Mouse (Mus musculus): ENCODE measurements around the gene Frmd5. TPM values are rescaled to one million over a fixed set of nuclear protein-coding genes. Genes with fewer than 3 reads are reported as not detected.

Gene Frmd5
- polyA plus RNA-seq, 1 experiment = 0.44 TPM

GRCm38 (mm10) chr2:121668256-121668655 lies 138.6 kb downstream of the Frmd5 start:
- H3K27me3 ChIP-seq (ENCODE audit: control insufficient read depth, insufficient read depth, insufficient read length) = no peaks in the 10 kb centered on the region
- TF ChIP-seq TCF12 (IDR thresholded peaks at IDR 0.05; ENCODE audit: insufficient read depth, poor library complexity, severe bottlenecking) (no peak), USF1 (IDR thresholded peaks at IDR 0.05; ENCODE audit: low read depth) (no peak), MYOD1 (IDR thresholded peaks at IDR 0.05; ENCODE audit: control insufficient read depth in 1 of 3, insufficient read length in 2 of 3, low read depth in 2 of 3) (no peak), REST (IDR thresholded peaks at IDR 0.05; ENCODE audit: insufficient read depth, insufficient read length) (no peak), CEBPB (IDR thresholded peaks at IDR 0.05; ENCODE audit: insufficient read depth, poor library complexity, severe bottlenecking) (no peak), POLR2AphosphoS2 (IDR thresholded peaks at IDR 0.05; ENCODE audit: insufficient read length, low read depth) (no peak), TCF3 (IDR thresholded peaks at IDR 0.05; ENCODE audit: insufficient read length, low read depth) (no peak), POLR2A (IDR thresholded peaks at IDR 0.05; ENCODE audit: insufficient read length, low read depth) (no peak), MAX (IDR thresholded peaks at IDR 0.05; ENCODE audit: low read depth) (no peak), MYOG (IDR thresholded peaks at IDR 0.05; ENCODE audit: control insufficient read depth in 1 of 3, insufficient read depth in 1 of 3, insufficient read length in 2 of 3, low read depth in 2 of 3) (no peak), E2F4 (IDR thresholded peaks at IDR 0.05; ENCODE audit: insufficient read depth) (no peak), SRF (IDR thresholded peaks at IDR 0.05; ENCODE audit: control insufficient read depth, insufficient read length, low read depth) (no peak)
- no peaks in the 10 kb centered on the region for H3K36me3 ChIP-seq (ENCODE audit: control insufficient read depth, insufficient read depth)
- H3K79me2 ChIP-seq (ENCODE audit: control insufficient read depth, insufficient read depth) = no peaks in the 10 kb centered on the region
- no peak overlapping the region for H3ac ChIP-seq (ENCODE audit: control insufficient read depth, insufficient read length)
- H3K4me3 ChIP-seq = no peak overlapping the region
- H3K4me2 ChIP-seq (ENCODE audit: low read depth) = no peak overlapping the region

GRCm38 (mm10) chr2:121661160-121661502 lies 145.8 kb downstream of the Frmd5 start:
- TF ChIP-seq POLR2A (IDR thresholded peaks at IDR 0.05; ENCODE audit: insufficient read length, low read depth) (no peak), CEBPB (IDR thresholded peaks at IDR 0.05; ENCODE audit: insufficient read depth, poor library complexity, severe bottlenecking) (no peak), SRF (IDR thresholded peaks at IDR 0.05; ENCODE audit: control insufficient read depth, insufficient read length, low read depth) (no peak), TCF12 (IDR thresholded peaks at IDR 0.05; ENCODE audit: insufficient read depth, poor library complexity, severe bottlenecking) (no peak), MAX (IDR thresholded peaks at IDR 0.05; ENCODE audit: low read depth) (no peak), REST (IDR thresholded peaks at IDR 0.05; ENCODE audit: insufficient read depth, insufficient read length) (no peak)
- Histone ChIP-seq H3K4me2 (ENCODE audit: low read depth) (no peak overlapping the region), H3K4me3 (no peak overlapping the region), H3K36me3 (ENCODE audit: control insufficient read depth, insufficient read depth) (no peaks in the 10 kb centered on the region), H3K27me3 (ENCODE audit: control insufficient read depth, insufficient read depth, insufficient read length) (no peaks in the 10 kb centered on the region), H3ac (ENCODE audit: control insufficient read depth, insufficient read length) (no peak overlapping the region), H3K79me2 (ENCODE audit: control insufficient read depth, insufficient read depth) (no peaks in the 10 kb centered on the region)

- TF ChIP-seq TCF12 (IDR thresholded peaks at IDR 0.05; ENCODE audit: insufficient read depth, poor library complexity, severe bottlenecking) (no peak), E2F4 (IDR thresholded peaks at IDR 0.05; ENCODE audit: insufficient read depth) (no peak), MYOG (IDR thresholded peaks at IDR 0.05; ENCODE audit: control insufficient read depth in 1 of 3, insufficient read depth in 1 of 3, insufficient read length in 2 of 3, low read depth in 2 of 3) (no peak), POLR2AphosphoS2 (IDR thresholded peaks at IDR 0.05; ENCODE audit: insufficient read length, low read depth) (no peak), TCF3 (IDR thresholded peaks at IDR 0.05; ENCODE audit: insufficient read length, low read depth) (no peak), CEBPB (IDR thresholded peaks at IDR 0.05; ENCODE audit: insufficient read depth, poor library complexity, severe bottlenecking) (no peak), POLR2A (IDR thresholded peaks at IDR 0.05; ENCODE audit: insufficient read length, low read depth) (no peak), USF1 (IDR thresholded peaks at IDR 0.05; ENCODE audit: low read depth) (no peak), SRF (IDR thresholded peaks at IDR 0.05; ENCODE audit: control insufficient read depth, insufficient read length, low read depth) (no peak), REST (IDR thresholded peaks at IDR 0.05; ENCODE audit: insufficient read depth, insufficient read length) (no peak), MYOD1 (IDR thresholded peaks at IDR 0.05; ENCODE audit: control insufficient read depth in 1 of 3, insufficient read length in 2 of 3, low read depth in 2 of 3) (no peak), MAX (IDR thresholded peaks at IDR 0.05; ENCODE audit: low read depth) (no peak)
- Histone ChIP-seq H3K79me2 (ENCODE audit: control insufficient read depth, insufficient read depth) (no peaks in the 10 kb centered on the region), H3K4me2 (ENCODE audit: low read depth) (no peak overlapping the region), H3ac (ENCODE audit: control insufficient read depth, insufficient read length) (no peak overlapping the region), H3K4me3 (no peak overlapping the region), H3K36me3 (ENCODE audit: control insufficient read depth, insufficient read depth) (no peaks in the 10 kb centered on the region), H3K27me3 (ENCODE audit: control insufficient read depth, insufficient read depth, insufficient read length) (no peaks in the 10 kb centered on the region)
Measured at GRCm38 (mm10) chr2:121660461-121661159, 146.3 kb downstream of the Frmd5 start.

- H3K4me3 ChIP-seq = no peak overlapping the region
- no peaks in the 10 kb centered on the region for H3K79me2 ChIP-seq (ENCODE audit: control insufficient read depth, insufficient read depth)
- no peak overlapping the region for H3ac ChIP-seq (ENCODE audit: control insufficient read depth, insufficient read length)
- no peaks in the 10 kb centered on the region for H3K36me3 ChIP-seq (ENCODE audit: control insufficient read depth, insufficient read depth)
- no peaks in the 10 kb centered on the region for H3K27me3 ChIP-seq (ENCODE audit: control insufficient read depth, insufficient read depth, insufficient read length)
- TF ChIP-seq MAX (IDR thresholded peaks at IDR 0.05; ENCODE audit: low read depth) (no peak), USF1 (IDR thresholded peaks at IDR 0.05; ENCODE audit: low read depth) (no peak), SRF (IDR thresholded peaks at IDR 0.05; ENCODE audit: control insufficient read depth, insufficient read length, low read depth) (no peak), CEBPB (IDR thresholded peaks at IDR 0.05; ENCODE audit: insufficient read depth, poor library complexity, severe bottlenecking) (no peak), MYOG (IDR thresholded peaks at IDR 0.05; ENCODE audit: control insufficient read depth in 1 of 3, insufficient read depth in 1 of 3, insufficient read length in 2 of 3, low read depth in 2 of 3) (no peak), TCF3 (IDR thresholded peaks at IDR 0.05; ENCODE audit: insufficient read length, low read depth) (no peak)
- no peak overlapping the region for H3K4me2 ChIP-seq (ENCODE audit: low read depth)
Measured at GRCm38 (mm10) chr2:121659350-121659749, 147.5 kb downstream of the Frmd5 start.
